Mouse (Mus musculus) liver, embryonic 11.5 days (tissue): ENCODE measurements at regions not wholly inside any gene's neighbourhood (a gene's known extent, or its start where the extent isn't known, plus 50 kb on each side); places are given as distances from the start of the nearest gene placed in this dataset.

Source experiments
- ATAC-seq: fragments of 200-750 bp; cut with Nextera tagmentation; replicated peaks from 2 replicates; pipeline ENCODE4 v1.8.0; 2017; ENCODE audit warnings: moderate number of reproducible peaks, mild to moderate bottlenecking, moderate TSS enrichment, moderate library complexity; ENCODE audit not compliant: low FRiP score
- DNase-seq: peaks from one replicate; pipeline ENCODE4 v3.0.0-alpha.2; 2017; ENCODE audit warnings: low spot score
- H3K27ac ChIP-seq: fragments of 300-500 bp; sonication (generic); 2 replicates; pipeline ENCODE4 v1.5.1; 2014; ENCODE audit warnings: mild to moderate bottlenecking, low read depth, low read length, control low read depth
- H3K27me3 ChIP-seq: fragments of 300-500 bp; sonication (generic); replicated peaks from 2 replicates; pipeline ENCODE4 v1.6.1; 2014; ENCODE audit warnings: low read length, mixed read lengths; ENCODE audit not compliant: control insufficient read depth, insufficient read depth
- H3K36me3 ChIP-seq: fragments of 300-500 bp; sonication (generic); 2 replicates; pipeline ENCODE4 v1.6.1; 2014; ENCODE audit warnings: mild to moderate bottlenecking, low read length, moderate library complexity, mixed read lengths; ENCODE audit not compliant: control insufficient read depth, insufficient read depth
- H3K4me1 ChIP-seq: fragments of 300-500 bp; sonication (generic); replicated peaks from 2 replicates; pipeline ENCODE4 v1.6.1; 2014; ENCODE audit warnings: low read length, mixed read lengths; ENCODE audit not compliant: control insufficient read depth, insufficient read depth
- H3K4me2 ChIP-seq: fragments of 300-500 bp; sonication (generic); 2 replicates; pipeline ENCODE4 v1.6.1; 2014; ENCODE audit warnings: mild to moderate bottlenecking, control low read depth, moderate library complexity
- H3K4me3 ChIP-seq: fragments of 300-500 bp; sonication (generic); 2 replicates; pipeline ENCODE4 v1.5.1; 2014; ENCODE audit warnings: low read depth, low read length, control low read depth
- H3K9ac ChIP-seq: fragments of 300-500 bp; sonication (generic); 2 replicates; pipeline ENCODE4 v1.6.1; 2014; ENCODE audit warnings: low read depth, low read length, control low read depth
- H3K9me3 ChIP-seq: fragments of 300-500 bp; sonication (generic); 2 replicates; pipeline ENCODE4 v1.6.1; 2016; ENCODE audit warnings: low read length, inconsistent platforms, mixed read lengths; ENCODE audit not compliant: control insufficient read depth
- WGBS: fragments of 180-500 bp; shearing (Covaris S2); extraction: QIAGEN DNeasy Blood & Tissue Kit; methylation state at CpG from one replicate; pipeline ENCODE4 v1.1.7; 2014; 5-methylcytosine and 5-hydroxymethylcytosine counted together

- ATAC-seq (no peak), DNase-seq (no peak)
- Histone ChIP-seq H3K27ac (no peak overlapping the region), H3K9me3 (no peaks in the 10 kb centered on the region), H3K36me3 (no peaks in the 10 kb centered on the region), H3K9ac (no peak overlapping the region), H3K4me2 (no peak overlapping the region), H3K27me3 (no peaks in the 10 kb centered on the region), H3K4me3 (no peak overlapping the region), H3K4me1 (no peaks in the 10 kb centered on the region)
- 52% methylated on average over 3 of the region's 3 CpGs for WGBS
Measured at GRCm38 (mm10) chr12:30647511-30647910, 63.3 kb downstream of the Tmem18 start.

DNA sequence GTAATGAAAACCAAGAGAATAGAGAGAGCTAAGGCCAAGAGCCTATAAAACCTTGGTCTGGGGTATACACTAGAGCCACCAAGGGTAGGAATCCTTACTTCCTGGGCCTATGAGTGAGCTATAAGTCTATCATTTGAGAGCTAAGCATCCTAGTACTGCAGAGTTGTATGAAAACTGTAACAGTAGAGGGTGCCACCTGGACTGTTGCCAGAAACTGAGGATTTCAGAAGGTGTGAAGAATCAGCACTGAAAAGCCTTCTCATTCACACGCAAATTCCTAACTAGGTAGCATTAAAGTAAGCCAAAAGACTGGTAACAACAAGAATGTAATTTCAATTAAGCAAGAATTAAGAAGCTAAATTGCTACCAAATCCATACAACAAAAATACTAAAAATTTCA, 67.3 kb downstream of the Tmem18 start:
- no peaks in the 10 kb centered on the region for H3K9me3 ChIP-seq
- no peak overlapping the region for H3K9ac ChIP-seq
- WGBS, result 85% methylated on average over 1 of the region's 1 CpGs
- no peaks in the 10 kb centered on the region for H3K36me3 ChIP-seq
- no peaks in the 10 kb centered on the region for H3K27me3 ChIP-seq
- no peak overlapping the region for H3K4me3 ChIP-seq
- no peak for DNase-seq
- H3K27ac ChIP-seq, result no peak overlapping the region
- H3K4me1 ChIP-seq, result no peaks in the 10 kb centered on the region
- no peak for ATAC-seq
- no peak overlapping the region for H3K4me2 ChIP-seq

DNA sequence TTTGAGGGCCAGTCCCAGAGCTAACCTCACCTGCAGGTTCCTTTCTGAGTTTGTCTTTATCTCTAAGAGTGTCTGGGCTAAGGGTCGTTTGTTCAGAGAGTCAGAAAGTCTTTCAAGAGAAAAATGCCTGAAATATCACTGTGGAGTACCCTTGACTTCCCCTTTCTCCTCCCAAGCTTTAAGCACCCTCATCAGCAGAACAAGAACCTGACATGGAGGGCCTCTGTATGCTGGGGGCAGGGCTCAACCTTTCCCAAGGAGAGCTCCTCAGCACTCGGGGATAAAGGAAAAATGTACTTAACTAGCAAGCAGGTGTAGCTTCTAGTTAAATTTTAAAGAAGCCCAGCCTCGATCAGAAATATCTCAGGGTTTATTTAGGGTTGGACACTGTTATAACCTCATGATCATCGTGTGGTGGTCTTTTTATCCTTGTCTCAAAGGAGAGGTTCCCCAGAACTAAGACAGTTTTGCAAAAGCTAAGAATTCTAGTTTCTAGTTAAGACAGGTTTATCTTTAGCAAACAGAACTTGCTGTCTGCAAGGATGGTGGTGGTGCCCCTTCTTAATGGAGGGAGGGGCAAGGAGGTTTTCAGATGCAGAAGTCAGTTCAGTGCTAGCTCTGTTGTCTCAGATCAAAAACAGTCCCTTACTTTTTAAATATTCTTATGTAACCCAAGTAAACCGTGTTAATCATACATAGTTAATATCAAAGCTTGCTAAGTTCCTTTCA, 70.3 kb downstream of the Tmem18 start:
- Histone ChIP-seq H3K4me3 (no peak overlapping the region), H3K9me3 (no peaks in the 10 kb centered on the region), H3K36me3 (no peaks in the 10 kb centered on the region), H3K27me3 (no peaks in the 10 kb centered on the region), H3K4me2 (no peak overlapping the region), H3K9ac (no peak overlapping the region), H3K4me1 (no peaks in the 10 kb centered on the region), H3K27ac (peak overlapping the region; percentile 55; the same call in 1 of the 2 replicates)
- WGBS, result 47% methylated on average over 5 of the region's 5 CpGs
- ATAC-seq, result peak; percentile 89
- DNase-seq, result no peak

GRCm38 (mm10) chr12:30655076-30655421, 70.8 kb downstream of the Tmem18 start:
- WGBS, result 51% methylated on average over 1 of the region's 1 CpGs
- no peak overlapping the region for H3K9ac ChIP-seq
- no peaks in the 10 kb centered on the region for H3K36me3 ChIP-seq
- ATAC-seq, result peak; percentile 78
- H3K4me3 ChIP-seq, result no peak overlapping the region
- H3K9me3 ChIP-seq, result no peaks in the 10 kb centered on the region
- H3K27me3 ChIP-seq, result no peaks in the 10 kb centered on the region
- H3K4me1 ChIP-seq, result no peaks in the 10 kb centered on the region
- DNase-seq, result no peak
- H3K4me2 ChIP-seq, result no peak overlapping the region
- H3K27ac ChIP-seq, result 0 out of 2 replicates have a peak overlapping the region, but pooled peaks have one; percentile 36

GRCm38 (mm10) chr12:30678826-30679225, 94.6 kb downstream of the Tmem18 start:
- no peak for ATAC-seq
- Histone ChIP-seq H3K4me2 (no peak overlapping the region), H3K9ac (no peak overlapping the region), H3K27ac (no peak overlapping the region), H3K4me3 (no peak overlapping the region), H3K4me1 (no peaks in the 10 kb centered on the region), H3K27me3 (no peaks in the 10 kb centered on the region), H3K36me3 (no peaks in the 10 kb centered on the region), H3K9me3 (no peaks in the 10 kb centered on the region)
- no peak for DNase-seq
- 67% methylated on average over 2 of the region's 2 CpGs for WGBS

GRCm38 (mm10) chr12:30690038-30690437, 105.8 kb downstream of the Tmem18 start:
- ATAC-seq, result no peak
- 64% methylated on average over 4 of the region's 4 CpGs for WGBS

GRCm38 (mm10) chr12:30693540-30693939, 109.3 kb downstream of the Tmem18 start:
- DNase-seq (no peak), ATAC-seq (no peak)
- 52% methylated on average over 3 of the region's 3 CpGs for WGBS
- no peak overlapping the region for H3K27ac ChIP-seq
- H3K4me2 ChIP-seq, result no peak overlapping the region
- H3K27me3 ChIP-seq, result no peaks in the 10 kb centered on the region
- H3K9me3 ChIP-seq, result no peaks in the 10 kb centered on the region
- no peak overlapping the region for H3K9ac ChIP-seq
- no peak overlapping the region for H3K4me3 ChIP-seq
- H3K4me1 ChIP-seq, result no peaks in the 10 kb centered on the region
- H3K36me3 ChIP-seq, result no peaks in the 10 kb centered on the region

More at GRCm38 (mm10) chr12:30690038-30690437, 105.8 kb downstream of the Tmem18 start:
- Histone ChIP-seq H3K9ac (no peak overlapping the region), H3K27ac (no peak overlapping the region), H3K4me3 (no peak overlapping the region), H3K36me3 (no peaks in the 10 kb centered on the region), H3K9me3 (no peaks in the 10 kb centered on the region), H3K4me1 (no peaks in the 10 kb centered on the region), H3K27me3 (no peaks in the 10 kb centered on the region), H3K4me2 (no peak overlapping the region)
- no peak for DNase-seq

- Histone ChIP-seq H3K9me3 (no peaks in the 10 kb centered on the region), H3K4me2 (no peak overlapping the region), H3K27me3 (no peaks in the 10 kb centered on the region), H3K9ac (no peak overlapping the region), H3K27ac (no peak overlapping the region), H3K4me3 (no peak overlapping the region), H3K36me3 (no peaks in the 10 kb centered on the region), H3K4me1 (no peaks in the 10 kb centered on the region)
- ATAC-seq, result no peak
- DNase-seq, result no peak
- 78% methylated on average over 6 of the region's 6 CpGs for WGBS
Measured at GRCm38 (mm10) chr12:30698256-30698655, 114.0 kb downstream of the Tmem18 start.

GRCm38 (mm10) chr12:30703691-30704090, 119.5 kb downstream of the Tmem18 start:
- Histone ChIP-seq H3K4me1 (no peaks in the 10 kb centered on the region), H3K27ac (no peak overlapping the region), H3K9me3 (no peaks in the 10 kb centered on the region), H3K36me3 (no peaks in the 10 kb centered on the region), H3K9ac (no peak overlapping the region), H3K4me2 (no peak overlapping the region), H3K4me3 (no peak overlapping the region), H3K27me3 (no peaks in the 10 kb centered on the region)
- WGBS, result 74% methylated on average over 3 of the region's 3 CpGs
- ATAC-seq, result no peak
- DNase-seq, result no peak
